Mouse (Mus musculus) activated CD4-positive, CD25-positive, alpha-beta regulatory T cell (primary cell): ENCODE measurements around the gene Klhl28. TPM values are rescaled to one million over a fixed set of nuclear protein-coding genes. Genes with fewer than 3 reads are reported as not detected.

Experiments used
- polyA plus RNA-seq, 2 experiments: library from polyadenylated mRNA; unstranded; fragments of 100-300 nt; shearing (Covaris generic); gene quantifications; one replicate each; pipeline ENCODE4 v1.2.1; 2017

Gene Klhl28
- 10 to 100 TPM; 25.3 to 27.5 TPM for polyA plus RNA-seq

DNA sequence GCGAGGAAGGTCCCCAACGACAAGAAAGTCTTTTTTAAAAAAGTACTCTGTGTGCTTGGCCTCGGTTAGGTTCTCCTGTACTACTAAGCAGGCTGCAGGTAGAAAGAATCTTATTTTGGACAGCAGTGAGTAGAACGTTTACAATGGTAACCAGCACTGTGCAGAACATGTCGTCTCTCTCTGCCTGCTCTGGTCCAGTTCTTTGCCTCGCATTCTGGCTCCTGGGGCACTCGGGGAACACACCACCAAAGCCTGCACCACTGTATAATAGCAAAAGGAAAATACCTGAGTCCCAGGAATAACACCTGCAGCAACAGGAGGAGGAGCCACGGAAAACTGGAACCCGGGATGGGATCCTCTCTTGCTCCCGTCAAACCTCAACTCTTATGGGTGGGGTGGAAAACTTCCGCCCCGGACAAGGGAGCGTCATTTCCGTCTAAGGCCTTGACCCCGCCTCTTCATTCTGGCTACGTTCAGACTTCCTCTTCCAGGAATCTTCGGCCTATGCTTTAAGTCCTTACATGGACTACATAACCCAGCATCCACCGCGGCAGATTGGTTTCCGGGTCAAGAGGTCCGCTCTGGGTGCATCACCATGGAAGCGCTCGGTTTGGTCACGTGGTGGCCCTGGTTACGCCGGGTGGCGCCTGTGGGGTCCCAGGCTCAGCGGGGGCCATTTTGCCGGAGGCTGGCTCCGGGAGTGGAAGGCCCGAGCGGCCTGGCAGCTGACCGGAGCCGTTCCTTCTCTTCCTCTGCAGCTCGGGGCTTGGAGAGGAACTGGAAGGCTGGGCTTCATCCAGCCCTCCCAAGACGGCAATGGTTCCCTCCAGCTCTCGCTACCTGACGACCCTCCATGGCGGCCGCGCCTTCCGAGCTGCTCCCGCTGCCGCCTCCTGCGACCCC lies at the start of gene Klhl28, which contains the start of gene Togaram1:
Gene Klhl28 (minus strand): TSS at position 411 of the 903 bp plus-strand sequence.
Gene Togaram1 (plus strand): TSS at position 681 of the 903 bp plus-strand sequence.

DNA sequence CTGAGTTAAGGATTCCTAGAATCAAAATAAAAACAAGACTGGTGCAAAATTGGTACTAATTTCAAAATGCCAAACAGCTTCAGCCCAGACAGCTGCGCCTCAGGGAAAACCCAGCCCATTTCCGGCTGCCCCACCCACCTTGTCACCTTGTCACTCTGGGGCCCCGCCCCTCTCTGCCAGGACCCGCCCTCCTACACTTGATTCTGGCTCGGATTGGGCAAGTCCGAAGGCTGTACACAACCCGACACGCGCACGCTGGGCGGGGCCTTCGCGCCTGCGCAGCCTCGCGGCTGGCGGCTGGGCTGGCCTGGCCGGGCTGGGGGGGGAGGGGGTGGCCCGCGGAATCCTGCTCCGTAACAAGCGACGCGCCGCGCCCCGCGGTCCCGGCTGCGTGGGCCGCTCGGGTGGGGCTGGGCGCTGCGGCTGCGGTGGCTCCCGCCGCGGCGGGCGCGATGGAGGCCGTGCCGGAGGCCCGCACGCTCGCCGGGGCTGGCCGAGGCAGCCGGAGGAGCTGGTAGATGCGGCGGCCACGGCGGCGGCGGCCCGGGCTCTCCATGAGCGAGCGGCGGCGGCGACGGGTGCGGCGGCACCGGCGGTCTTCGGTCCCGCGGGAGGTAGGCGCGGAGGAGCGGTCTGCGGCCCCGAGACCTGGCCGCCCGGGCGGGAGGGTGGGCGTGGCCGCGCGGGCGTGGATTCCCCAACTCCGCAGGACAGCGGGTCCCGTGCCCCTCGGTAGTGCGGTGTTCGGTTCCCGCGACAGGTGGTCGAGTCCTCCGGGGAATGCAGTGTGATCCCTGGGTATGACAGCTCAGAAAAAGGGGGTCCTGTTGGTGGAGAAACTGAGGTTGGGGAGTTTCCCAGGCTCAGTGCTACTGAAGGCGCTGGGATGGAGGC lies 47.5 kb downstream of the Klhl28 start, which contains the start of gene Gm527:
Gene Gm527 (plus strand): TSS at position 329 of the 894 bp plus-strand sequence.

Other genes with a start within 250 kb of the Klhl28 start
- 10 to 100 TPM in 1 of 2 experiments, 1 to 10 TPM in 1; 5.6 to 10.4 TPM for gene Gm527, start 47.6 kb downstream of the Klhl28 start, polyA plus RNA-seq
- 10 to 100 TPM; 28.3 to 31.7 TPM for gene Togaram1, start 270 bp upstream of the Klhl28 start, polyA plus RNA-seq
- gene Prpf39, start 70.8 kb upstream of the Klhl28 start, polyA plus RNA-seq = 10 to 100 TPM; 59.7 to 70.5 TPM
- 100 to 1,000 TPM; 234 to 275 TPM for gene Fkbp3, start 108.5 kb upstream of the Klhl28 start, polyA plus RNA-seq
- 10 to 100 TPM; 10.1 to 17.5 TPM for gene Fancm, start 110.1 kb upstream of the Klhl28 start, polyA plus RNA-seq
- 1 to 10 TPM; 7.1 to 7.7 TPM for gene Mis18bp1, start 207.1 kb upstream of the Klhl28 start, polyA plus RNA-seq